Mouse (Mus musculus) frontal cortex, postnatal 10 days (tissue): Measurements from ENCODE around the gene Znrf1.

Experiments used
- DNase-seq, 2 experiments: peaks; one replicate each; pipeline ENCODE4 v3.0.0; 2022; ENCODE audit warnings: low spot score in 2 of 2, mixed read lengths in 1 of 2

Znrf1 gene

GRCm38 (mm10) chr8:111569926-111570325, 34.0 kb downstream of the Znrf1 start:
- no peak for DNase-seq

GRCm38 (mm10) chr8:111570432-111570831, 34.5 kb downstream of the Znrf1 start:
- DNase-seq = no peak

DNA sequence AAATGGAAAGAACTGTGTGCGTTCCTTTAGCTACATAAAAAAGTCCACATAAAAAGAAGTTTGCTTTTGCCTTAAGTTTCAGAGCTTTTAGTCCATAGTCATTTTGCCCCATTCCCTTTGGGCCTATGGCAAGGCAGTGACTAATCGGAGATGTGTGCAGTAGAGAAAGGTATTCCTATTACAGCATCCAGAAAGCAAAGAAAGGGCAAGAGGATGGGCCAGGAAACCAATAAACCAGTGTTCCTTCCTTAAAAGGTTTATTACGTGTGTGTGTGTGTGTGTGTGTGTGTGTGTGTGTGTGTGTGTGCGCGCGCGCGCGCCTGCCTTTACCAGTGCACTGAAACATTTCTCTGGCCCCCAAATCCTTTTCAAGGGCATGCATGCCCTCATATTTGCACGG, 35.8 kb downstream of the Znrf1 start:
- no peak for DNase-seq

GRCm38 (mm10) chr8:111572431-111572830, 36.5 kb downstream of the Znrf1 start:
- no peak for DNase-seq

DNA sequence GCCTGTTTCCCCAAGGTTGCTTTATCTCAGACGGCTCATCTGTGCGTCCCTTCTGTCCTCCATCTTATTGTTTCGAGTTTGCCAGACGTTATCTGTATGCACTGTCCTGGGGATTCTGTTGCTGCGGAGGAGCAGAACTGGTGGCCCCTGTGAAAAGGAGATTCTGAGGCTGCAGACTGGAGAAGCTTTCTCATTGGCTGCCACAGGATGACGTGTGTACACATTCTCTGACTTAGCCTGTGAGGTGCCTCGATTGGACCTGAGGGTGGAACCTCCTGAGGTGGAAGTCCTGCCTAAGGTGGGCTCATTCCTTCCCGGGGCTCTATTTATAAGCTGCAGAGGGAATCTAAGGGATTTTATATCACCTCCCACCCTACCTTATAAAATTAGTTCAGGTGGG, 37.7 kb downstream of the Znrf1 start:
- no peak for DNase-seq

DNA sequence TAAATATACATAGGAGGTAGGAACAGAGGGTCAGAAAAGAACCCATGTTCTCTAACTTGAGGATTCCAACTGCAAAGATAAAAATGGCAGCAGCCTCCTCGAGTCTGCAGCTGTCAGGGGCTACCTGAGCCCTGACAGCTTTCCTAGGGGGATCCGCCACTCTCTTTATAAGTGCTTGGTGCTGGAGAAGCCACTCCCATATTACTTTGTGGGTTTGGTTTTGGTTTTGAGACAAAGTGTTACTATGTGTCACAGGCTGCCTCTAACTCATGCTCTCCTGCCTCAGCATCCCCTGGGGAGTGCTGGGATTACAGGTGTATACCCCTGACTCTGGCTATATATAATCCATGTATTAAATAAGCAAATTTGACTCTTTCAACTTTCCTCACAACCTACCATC, 38.1 kb downstream of the Znrf1 start:
- no peak for DNase-seq

DNA sequence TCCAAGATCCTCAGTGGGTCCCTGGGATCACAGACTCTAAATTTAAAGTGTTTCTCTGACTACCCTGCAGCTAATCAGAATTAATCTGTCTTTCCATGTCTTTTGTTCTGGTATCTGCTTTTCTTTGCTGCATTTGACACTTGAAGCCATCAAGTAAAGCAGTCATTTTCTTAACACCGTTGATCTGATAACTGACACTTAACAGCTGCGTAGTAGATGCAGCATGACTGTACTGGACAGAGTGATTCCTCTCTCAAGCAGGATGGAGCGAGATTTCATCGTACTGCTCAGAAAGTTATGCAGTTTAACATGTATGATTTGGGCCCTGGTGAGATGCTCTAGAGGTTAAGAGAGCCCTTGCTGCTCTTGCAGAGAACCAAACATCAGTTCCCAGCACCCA, 39.6 kb downstream of the Znrf1 start:
- no peak for DNase-seq

- no peak for DNase-seq
These were observed 40.6 kb downstream of the Znrf1 start for GRCm38 (mm10) chr8:111576501-111576900.

DNA sequence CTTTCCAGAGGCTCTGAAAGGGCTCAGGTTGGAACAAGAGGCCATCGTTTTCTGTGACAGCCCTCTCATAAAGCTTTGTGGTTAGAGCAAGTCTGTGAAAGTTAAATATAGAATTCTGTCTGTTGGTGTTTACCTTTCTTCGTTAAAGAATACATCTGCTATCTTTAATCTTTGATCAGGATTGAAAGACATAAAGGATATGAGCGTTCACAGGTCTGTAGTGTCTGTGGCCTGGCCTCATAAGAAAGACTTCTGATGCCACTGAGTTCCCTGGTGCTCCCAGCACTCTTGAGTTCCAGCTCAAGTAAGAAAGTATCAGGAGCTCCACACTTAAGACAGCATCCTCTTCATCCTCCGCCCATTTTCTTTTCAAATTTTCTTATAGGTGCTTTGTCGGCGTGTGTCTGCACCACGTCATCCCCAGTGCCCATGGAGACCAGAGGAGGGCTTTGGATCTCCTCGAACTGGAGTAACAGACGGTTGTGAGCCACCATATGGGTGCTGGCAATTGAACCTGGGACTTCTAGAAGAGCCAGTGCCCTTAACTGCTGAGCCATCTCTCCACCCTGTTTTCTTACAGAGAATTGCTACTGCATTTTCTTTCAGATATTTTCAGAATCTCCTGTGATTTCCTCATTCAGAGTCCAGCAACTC, 42.1 kb downstream of the Znrf1 start:
- no peak for DNase-seq

- DNase-seq = no peak
These were observed 43.4 kb downstream of the Znrf1 start for GRCm38 (mm10) chr8:111579318-111579717.

GRCm38 (mm10) chr8:111580306-111580705, 44.4 kb downstream of the Znrf1 start:
- no peak for DNase-seq

GRCm38 (mm10) chr8:111582386-111582785, 46.5 kb downstream of the Znrf1 start:
- no peak for DNase-seq

- no peak for DNase-seq
These were observed 49.0 kb downstream of the Znrf1 start for GRCm38 (mm10) chr8:111584946-111585345.

DNA sequence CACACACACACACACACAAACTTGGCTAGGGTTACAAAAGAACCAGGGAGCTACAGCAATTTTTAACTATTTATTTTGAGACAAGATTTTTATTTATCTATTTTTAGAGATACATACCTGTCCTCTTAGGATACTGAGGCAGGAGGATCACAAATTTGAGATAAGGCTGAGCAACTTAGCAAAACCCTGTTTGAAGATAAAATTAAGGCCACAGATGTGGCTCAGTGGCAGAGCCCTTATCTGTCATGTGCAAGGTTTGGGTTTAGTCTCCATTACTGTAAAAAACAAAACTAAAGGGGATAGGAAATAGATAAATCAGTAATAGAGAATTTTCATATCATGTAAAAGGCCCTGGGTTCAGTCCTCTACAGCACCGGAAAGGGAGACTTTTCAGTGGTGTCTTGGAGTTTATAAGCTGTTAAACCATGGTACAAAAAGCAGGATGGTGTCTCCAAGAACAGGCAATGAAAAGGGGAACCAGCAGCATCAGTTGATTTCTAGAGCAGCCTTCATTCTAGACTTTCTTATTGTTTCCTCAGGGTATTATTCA, 51.7 kb downstream of the Znrf1 start:
- DNase-seq = no peak

DNA sequence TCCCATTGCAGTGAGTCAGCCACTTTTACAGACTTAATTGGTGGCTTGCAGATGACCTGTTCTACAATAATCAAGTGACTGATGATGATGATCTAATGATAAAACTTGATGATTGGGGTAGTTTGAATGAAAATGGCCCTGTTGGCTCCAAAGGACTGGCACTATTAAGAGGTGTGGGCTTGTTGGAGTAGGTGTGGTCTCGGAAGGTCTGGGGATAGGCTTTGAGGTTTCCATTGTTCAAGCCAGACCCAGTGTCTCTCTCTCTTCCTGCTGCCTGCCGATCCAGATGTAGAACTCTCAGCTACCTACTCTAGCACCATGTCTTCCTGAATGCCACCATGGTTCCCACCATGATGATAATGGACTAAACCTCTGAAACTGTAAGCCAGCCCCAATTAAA, 52.4 kb downstream of the Znrf1 start:
- no peak for DNase-seq

- DNase-seq = no peak
These were observed 54.3 kb downstream of the Znrf1 start for GRCm38 (mm10) chr8:111590214-111590613.

- DNase-seq = no peak
These were observed 55.3 kb downstream of the Znrf1 start for GRCm38 (mm10) chr8:111591176-111591575.

DNA sequence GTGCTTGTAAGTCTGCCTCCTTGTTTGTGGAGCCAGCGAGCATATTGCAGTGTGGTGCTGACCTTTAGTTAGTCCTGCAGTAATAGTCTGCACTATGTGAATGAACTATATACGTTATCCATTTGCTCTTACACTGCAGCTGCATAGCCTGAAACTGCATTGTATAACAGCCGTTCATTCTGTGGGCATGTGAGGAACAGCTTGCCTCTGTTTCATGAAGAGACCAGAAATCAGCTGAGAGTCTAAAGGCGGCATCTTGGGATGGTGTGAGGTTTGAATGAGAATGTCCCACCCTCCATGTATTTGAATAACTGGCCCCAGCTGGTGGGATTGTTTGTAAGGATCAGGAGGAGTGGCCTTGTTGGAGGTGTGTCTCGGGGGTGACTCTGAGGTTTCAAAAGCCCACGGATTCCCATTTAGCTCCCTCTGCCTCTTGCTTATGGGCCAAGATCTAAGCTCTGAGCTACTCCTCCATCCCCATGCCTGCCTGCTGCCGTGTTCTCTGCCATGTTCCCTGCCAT, 56.6 kb downstream of the Znrf1 start:
- no peak for DNase-seq

DNA sequence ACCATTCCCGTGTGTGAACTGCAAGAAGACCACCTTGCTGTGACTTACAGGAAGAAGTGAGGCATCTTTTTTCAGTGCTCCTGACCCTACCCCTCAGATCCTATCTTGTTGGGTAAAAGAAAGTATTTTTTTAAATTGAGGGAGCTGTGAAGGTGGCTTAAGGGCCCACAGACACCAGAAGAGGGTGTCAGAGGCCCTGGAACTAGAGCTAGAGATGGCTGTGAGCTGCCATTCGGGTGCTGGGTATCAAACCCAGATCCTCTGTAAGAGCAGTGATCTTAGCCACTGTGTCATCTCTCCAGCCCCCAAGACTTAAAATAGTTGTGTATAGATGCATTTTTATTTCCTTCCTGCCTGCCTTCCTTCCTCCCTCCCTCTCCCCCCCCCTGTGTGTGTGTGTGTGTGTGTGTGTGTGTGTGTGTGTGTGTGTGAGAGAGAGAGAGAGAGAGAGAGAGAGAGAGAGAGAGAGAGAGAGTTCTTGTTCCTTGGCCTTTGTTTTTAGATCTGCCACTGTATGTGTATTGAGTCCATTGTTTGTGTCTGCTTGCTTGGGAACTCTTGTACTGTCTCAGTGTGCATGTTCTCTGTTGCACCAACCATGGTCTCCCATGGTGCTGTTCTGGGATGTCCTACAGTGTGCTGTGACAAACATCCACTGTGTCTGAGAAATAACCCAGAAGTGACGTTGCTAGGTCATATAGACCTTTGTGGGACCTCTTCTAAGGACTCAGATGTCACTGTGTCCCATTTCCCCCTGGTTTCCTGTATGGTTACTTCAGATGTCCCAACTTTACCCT, 58.3 kb downstream of the Znrf1 start:
- no peak for DNase-seq

DNA sequence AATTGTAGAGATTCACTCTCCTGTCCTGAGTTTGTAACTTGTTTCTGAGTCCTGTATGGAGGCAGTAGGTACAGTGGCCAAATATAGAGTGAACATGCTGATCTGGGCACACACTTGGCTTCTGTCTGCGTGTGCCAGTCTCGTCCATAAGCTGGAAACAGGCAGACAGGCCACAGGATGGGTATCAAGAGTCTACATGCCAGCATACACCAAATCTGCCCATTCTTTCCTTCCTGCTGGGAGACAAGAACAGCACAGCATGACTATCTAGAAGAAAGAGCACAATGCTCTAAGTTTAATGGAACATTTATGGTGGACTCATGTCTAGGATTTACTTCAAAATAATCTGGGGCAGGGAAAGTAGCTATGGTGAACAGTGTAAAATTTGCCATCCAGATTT, 59.1 kb downstream of the Znrf1 start:
- no peak for DNase-seq

DNA sequence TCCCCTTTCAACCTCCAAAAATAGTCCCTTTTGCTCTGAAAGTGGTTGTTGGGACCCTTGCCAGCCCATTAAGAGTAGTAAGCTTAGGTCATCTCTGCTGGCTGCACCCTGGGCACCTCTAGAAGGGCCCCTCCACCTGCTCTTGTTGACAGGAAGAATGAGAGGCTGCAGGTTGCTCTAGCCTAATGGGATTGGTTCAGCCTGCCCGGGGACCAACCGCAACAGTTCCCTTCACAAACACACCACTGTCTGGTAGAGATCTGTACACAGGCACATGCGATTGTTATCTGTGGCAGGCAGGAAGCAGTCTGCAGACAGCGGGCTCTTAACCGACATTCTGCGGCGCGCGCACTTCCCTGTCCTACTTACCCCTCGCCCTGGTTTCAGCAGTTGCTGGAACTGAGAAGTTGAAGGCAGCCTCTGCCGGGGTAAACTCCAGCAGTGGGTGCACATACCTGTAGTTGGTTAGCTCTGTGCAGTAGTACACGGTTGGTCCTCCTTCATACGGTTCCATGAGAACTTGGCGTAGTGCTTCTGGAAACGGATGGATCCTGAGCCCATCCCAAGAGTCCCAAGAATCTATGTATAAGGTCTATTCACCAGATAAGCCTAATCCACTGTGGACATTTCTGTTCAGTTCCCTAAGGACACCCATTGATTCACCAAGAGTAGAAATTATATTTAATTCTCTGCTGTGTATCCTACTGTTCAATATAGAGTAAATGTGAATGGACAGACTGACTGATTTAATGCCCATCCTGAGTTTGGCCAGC, 60.0 kb downstream of the Znrf1 start:
- peak; percentile 24 to 32 for DNase-seq

DNA sequence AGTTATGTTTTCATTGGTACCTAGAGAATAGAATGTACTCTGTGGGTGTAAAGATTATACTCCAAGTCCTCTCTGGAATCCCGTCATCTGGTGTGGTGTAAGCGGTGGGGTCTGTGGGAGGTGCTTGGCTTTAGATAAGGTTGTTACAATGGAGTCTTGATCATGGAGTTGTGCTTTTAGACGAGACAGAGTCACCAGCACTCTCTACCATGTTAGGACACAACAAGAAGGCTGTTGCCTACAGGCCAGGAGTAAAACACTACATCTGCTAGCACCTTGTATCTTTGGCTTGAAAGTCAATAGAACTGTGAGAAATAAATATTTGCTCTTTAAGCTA, 60.6 kb downstream of the Znrf1 start:
- no peak for DNase-seq
